Mouse (Mus musculus) left cerebral cortex, postnatal 4 days (tissue): Measurements from ENCODE around the gene Zar1l. TPM values are rescaled to one million over a fixed set of nuclear protein-coding genes. Genes with fewer than 3 reads are reported as not detected.

ENCODE experiments used
- DNase-seq: peaks from one replicate; pipeline ENCODE4 v3.0.0-alpha.2; 2022
- intact Hi-C: fragments of 180-260 bp; cut with DNase I; formaldehyde crosslinking; loops from one replicate; pipeline ENCODE4 v1.15.1; 2025
- total RNA-seq, 2 experiments: library from RNA; stranded (reverse); gene quantifications; 2 replicates each; pipeline ENCODE4 v1.2.3; 2021

Zar1l gene
- total RNA-seq, 2 experiments from 2014 or later: not detected

DNA sequence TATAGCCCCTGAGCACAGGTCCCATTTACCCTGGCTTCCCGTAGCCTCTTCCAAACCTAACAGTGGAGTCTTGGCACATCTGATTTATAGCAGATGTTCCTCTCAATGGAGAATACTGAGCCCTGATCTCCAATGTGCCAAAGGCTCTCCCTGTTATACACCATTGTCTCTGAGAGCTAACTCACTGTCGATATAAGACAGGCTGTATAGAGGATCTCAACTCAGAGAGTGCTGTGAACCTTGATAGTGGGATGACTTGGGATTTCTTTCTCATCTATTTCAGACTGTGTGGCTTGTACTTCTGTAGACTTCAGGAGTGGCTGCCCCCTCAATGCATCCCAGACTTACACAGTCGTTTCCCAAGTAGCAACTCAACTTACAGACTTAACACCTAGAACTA lies 27.7 kb downstream of the Zar1l start:
- intact Hi-C loops: no loop called here
- DNase-seq: no peak

GRCm38 (mm10) chr5:150485198-150485597 lies 32.8 kb downstream of the Zar1l start:
- DNase-seq: no peak
- intact Hi-C loops: no loop called here

DNA sequence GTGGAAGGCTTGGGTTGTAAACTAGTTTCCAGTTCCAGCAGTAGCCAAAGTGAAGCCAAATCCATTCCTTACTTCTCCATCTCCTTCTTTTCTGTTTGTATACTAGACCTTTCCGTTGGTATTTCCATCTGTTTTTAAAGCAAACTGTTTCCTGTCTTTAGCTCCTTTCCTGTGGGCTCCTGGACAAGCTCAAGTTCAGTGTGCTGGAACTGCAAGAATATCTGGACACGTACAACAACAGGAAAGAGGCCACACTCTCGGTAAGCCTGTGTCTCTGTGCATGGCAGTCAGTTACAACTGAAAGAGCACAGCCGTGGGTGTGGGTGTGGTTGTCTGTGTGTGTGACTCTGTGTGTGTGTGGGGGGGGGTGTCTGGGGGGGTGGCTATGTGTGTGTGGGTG lies 39.4 kb downstream of the Zar1l start:
- intact Hi-C loops: no loop called here
- no peak for DNase-seq

DNA sequence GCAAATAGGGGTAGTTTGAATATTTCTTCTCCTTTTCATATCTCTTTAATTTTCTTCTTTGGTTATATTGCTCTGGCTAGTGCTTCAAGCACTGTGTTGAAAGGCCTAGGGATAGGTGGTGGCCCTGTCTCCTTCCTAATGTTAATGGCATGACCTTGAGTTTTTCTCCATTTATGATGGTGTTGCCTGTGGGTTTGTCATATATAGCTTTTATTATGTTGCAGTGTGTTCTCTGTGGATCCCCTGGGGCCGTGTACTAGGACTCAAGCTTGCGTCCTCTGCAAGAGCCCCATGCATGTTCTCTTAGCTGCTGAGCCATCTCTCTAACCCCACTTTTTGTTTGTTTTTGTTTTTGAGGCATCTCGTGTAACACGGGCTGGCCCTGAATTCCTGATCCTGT lies 40.6 kb downstream of the Zar1l start:
- intact Hi-C loops: no loop called here
- no peak for DNase-seq

GRCm38 (mm10) chr5:150468431-150468830 lies 49.5 kb downstream of the Zar1l start:
- intact Hi-C loops: no loop called here
- no peak for DNase-seq

DNA sequence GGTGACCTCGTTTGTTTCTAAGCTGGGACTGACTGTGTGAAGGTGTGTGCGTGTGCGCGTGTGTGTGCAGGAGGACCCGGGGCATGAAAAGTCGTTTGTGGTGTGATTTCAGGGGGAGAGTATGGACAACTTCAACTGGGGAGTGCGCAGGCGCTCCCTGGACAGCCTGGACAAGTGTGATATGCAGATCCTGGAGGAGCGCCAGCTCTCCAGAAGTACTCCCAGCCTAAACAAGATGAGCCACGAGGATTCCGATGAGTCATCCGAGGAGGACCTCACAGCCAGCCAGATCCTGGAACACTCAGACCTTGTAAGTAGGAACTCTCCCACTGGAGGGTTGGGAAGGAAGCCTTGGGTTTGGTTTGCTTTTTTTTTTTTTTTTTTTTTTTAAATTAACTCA lies 51.8 kb downstream of the Zar1l start:
- intact Hi-C loops: no loop called here
- DNase-seq: peak; percentile 35

GRCm38 (mm10) chr5:150465218-150465617 lies 52.7 kb downstream of the Zar1l start:
- intact Hi-C loops: no loop called here
- DNase-seq: no peak

DNA sequence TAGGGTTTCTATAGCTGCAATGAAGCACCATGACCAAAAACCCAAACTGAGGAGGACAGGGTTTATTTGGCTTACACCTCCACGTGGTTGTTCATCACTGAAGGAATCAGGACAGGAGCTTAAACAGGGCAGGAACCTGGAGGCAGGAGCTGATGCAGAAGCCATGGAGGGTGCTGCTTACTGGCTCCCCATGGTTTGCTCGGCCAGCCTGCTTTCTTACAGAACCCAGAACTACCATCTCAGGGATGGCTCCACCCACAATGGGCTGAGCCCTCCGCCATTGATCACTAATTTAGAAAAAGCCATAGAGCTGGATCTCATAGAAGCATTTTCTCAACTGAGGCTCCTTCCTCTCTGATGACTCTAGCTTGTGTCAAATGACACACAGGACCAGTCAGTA lies 53.2 kb downstream of the Zar1l start:
- intact Hi-C loops: no loop called here
- DNase-seq: no peak

DNA sequence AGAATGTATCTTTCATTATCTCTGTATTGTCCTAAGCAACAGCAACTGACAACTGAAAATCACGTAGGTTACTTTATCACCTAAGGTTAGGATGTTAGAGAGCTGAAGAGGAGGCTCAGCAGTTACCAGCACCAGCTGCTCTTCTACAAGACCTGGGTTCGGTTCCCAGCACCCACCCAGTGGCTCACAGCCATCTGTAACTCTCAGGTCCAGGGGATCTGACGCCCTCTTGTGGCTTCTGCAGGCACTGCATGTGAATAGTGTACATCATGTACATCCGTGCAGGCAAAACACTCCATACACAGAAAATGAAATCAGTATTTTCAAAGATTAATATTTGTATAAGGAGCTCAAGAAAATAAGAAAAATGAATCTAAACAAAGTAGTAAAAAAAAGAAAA lies 58.2 kb downstream of the Zar1l start:
- DNase-seq: no peak
- intact Hi-C loops: no loop called here

DNA sequence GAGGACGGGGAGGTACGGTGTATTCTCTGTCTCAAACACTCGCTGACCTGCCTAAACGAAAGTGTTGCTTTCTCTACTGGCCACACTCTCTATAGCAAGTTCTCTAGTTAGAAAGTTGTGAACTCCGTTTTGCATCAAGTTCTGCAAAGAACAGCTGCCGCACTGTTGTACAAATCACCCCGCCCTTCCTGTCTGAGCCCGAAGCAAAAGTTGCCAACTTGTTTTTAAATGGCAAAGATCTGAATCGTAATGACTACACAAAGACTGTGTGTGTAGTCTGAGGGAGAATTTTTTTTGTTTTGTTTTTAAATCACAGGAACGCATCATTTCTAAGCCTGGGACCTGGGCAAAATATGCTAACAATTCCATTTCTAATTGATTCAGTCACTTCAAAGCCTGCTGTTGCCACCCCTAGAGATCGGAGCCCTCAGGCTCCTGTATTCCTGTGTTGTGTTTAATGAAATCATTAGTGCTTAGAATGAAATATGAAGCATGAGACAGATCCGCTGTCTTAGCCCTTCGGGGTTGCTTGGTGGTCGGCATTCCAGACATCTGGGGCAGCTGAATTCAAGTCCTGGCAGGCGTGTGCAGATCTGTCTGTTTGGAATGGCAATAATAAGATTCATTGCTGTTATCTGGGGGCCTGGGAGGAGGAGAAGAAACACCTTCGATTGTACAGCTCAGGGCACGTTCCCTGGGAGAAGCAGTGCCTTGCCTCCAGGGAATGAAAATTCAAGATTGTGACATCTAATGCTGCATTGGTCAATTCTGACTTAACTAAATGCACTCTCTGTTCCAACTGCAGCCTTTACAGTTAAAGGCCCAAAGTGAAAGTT lies 59.8 kb downstream of the Zar1l start:
- no peak for DNase-seq
- intact Hi-C loops: no loop called here

- no peak for DNase-seq
- intact Hi-C loops: no loop called here
These were observed 60.6 kb downstream of the Zar1l start for GRCm38 (mm10) chr5:150457165-150457903.

Other genes starting within 250 kb of the Zar1l start
- gene Brca2, start 4.5 kb upstream of the Zar1l start, total RNA-seq: 10 to 100 TPM; 16.0 to 18.1 TPM
- gene N4bp2l1, start 79.0 kb upstream of the Zar1l start, total RNA-seq: 10 to 100 TPM; 18.9 to 20.8 TPM
- gene N4bp2l2, start 148.0 kb upstream of the Zar1l start, total RNA-seq: 10 to 100 TPM; 70.6 to 76.1 TPM
- 10 to 100 TPM; 76.3 to 82.5 TPM for gene Pds5b, start 155.6 kb upstream of the Zar1l start, total RNA-seq